Mouse (Mus musculus) embryonic facial prominence, embryonic 14.5 days (tissue): ENCODE data around the gene Hsd17b1. TPM values are rescaled to one million over a fixed set of nuclear protein-coding genes. Genes with fewer than 3 reads are reported as not detected.

ENCODE experiments used
- ATAC-seq: fragments of 200-750 bp; cut with Nextera tagmentation; 2 replicates; pipeline ENCODE4 v1.8.0; 2017; ENCODE audit warnings: low read depth, moderate number of reproducible peaks, moderate TSS enrichment
- DNase-seq: peaks from one replicate; pipeline ENCODE4 v3.0.0-alpha.2; 2015; ENCODE audit warnings: low spot score
- H3K27ac ChIP-seq: fragments of 300-500 bp; sonication (generic); replicated peaks from 2 replicates; pipeline ENCODE4 v1.5.1; 2014; ENCODE audit warnings: low read depth, mild to moderate bottlenecking, low read length, moderate library complexity
- H3K27me3 ChIP-seq: fragments of 300-500 bp; sonication (generic); replicated peaks from 2 replicates; pipeline ENCODE4 v1.6.1; 2014; ENCODE audit warnings: low read length; ENCODE audit not compliant: control insufficient read depth, insufficient read depth
- H3K36me3 ChIP-seq: fragments of 300-500 bp; sonication (generic); 2 replicates; pipeline ENCODE4 v1.6.1; 2014; ENCODE audit warnings: low read length, mixed read lengths; ENCODE audit not compliant: control insufficient read depth, insufficient read depth
- H3K4me1 ChIP-seq: fragments of 300-500 bp; sonication (generic); 2 replicates; pipeline ENCODE4 v1.6.1; 2014; ENCODE audit warnings: antibody characterized with exemption, low read length; ENCODE audit not compliant: control insufficient read depth, insufficient read depth
- H3K4me2 ChIP-seq: fragments of 300-500 bp; sonication (generic); 2 replicates; pipeline ENCODE4 v1.6.1; 2014; ENCODE audit warnings: low read depth, mild to moderate bottlenecking, low read length, moderate library complexity, mixed read lengths
- H3K4me3 ChIP-seq: fragments of 300-500 bp; sonication (generic); 2 replicates; pipeline ENCODE4 v1.5.1; 2014; ENCODE audit warnings: low read depth, mild to moderate bottlenecking, low read length
- H3K9ac ChIP-seq: fragments of 300-500 bp; sonication (generic); 2 replicates; pipeline ENCODE4 v1.6.1; 2014; ENCODE audit warnings: low read depth, mild to moderate bottlenecking, low read length, moderate library complexity, mixed read lengths
- H3K9me3 ChIP-seq: fragments of 300-500 bp; sonication (generic); 2 replicates; pipeline ENCODE4 v1.6.1; 2016; ENCODE audit warnings: low read length; ENCODE audit not compliant: control insufficient read depth
- whole genome bisulfite sequencing: fragments of 180-500 bp; shearing (Covaris S2); extraction: QIAGEN DNeasy Blood & Tissue Kit; methylation state at CpG from one replicate; pipeline ENCODE4 v1.1.7; 2014; 5-methylcytosine and 5-hydroxymethylcytosine counted together
- polyA plus RNA-seq: library from polyadenylated mRNA; unstranded; fragments of >200 nt; fragmentation: Nextera tagmentation; extraction: Ambion mirVana; gene quantifications from 2 replicates; pipeline ENCODE4 v1.2.1, GENCODE M21; 2014

Hsd17b1 gene
- polyA plus RNA-seq, 1 experiment from 2014 or later, result not detected

GRCm38 (mm10) chr11:101062971-101063675 lies 15.1 kb upstream of the Hsd17b1 start:
- Histone ChIP-seq H3K27me3 (no peaks in the 10 kb centered on the region), H3K9ac (peak overlapping the region; percentile 5), H3K4me1 (peaks cover 44% of the 10 kb centered on the region), H3K27ac (peak overlapping the region; percentile 92), H3K36me3 (peaks cover 10% of the 10 kb centered on the region; the same call in 1 of the 2 replicates), H3K4me2 (no peak overlapping the region), H3K4me3 (no peak overlapping the region), H3K9me3 (no peaks in the 10 kb centered on the region)
- 71% methylated on average over 14 of the region's 14 CpGs for WGBS
- no peak for ATAC-seq
- DNase-seq, result no peak

- whole genome bisulfite sequencing, result 28% methylated on average over 12 of the region's 12 CpGs
- H3K4me1 ChIP-seq, result peaks cover 42% of the 10 kb centered on the region
- H3K27me3 ChIP-seq, result no peaks in the 10 kb centered on the region
- peak; percentile 75 for DNase-seq
- H3K9me3 ChIP-seq, result no peaks in the 10 kb centered on the region
- peak overlapping the region; percentile 5 for H3K9ac ChIP-seq
- peaks cover 10% of the 10 kb centered on the region; the same call in 1 of the 2 replicates for H3K36me3 ChIP-seq
- peak overlapping the region; percentile 92 for H3K27ac ChIP-seq
- no peak overlapping the region for H3K4me3 ChIP-seq
- no peak overlapping the region for H3K4me2 ChIP-seq
- ATAC-seq, result peak; percentile 68
Observed at GRCm38 (mm10) chr11:101063676-101064327, 14.4 kb upstream of the Hsd17b1 start.

- no peak for ATAC-seq
- 73% methylated on average over 4 of the region's 4 CpGs for WGBS
- no peak overlapping the region for H3K9ac ChIP-seq
- H3K9me3 ChIP-seq, result no peaks in the 10 kb centered on the region
- H3K27ac ChIP-seq, result peak overlapping the region; percentile 92
- H3K36me3 ChIP-seq, result peaks cover 10% of the 10 kb centered on the region; the same call in 1 of the 2 replicates
- H3K4me1 ChIP-seq, result peaks cover 43% of the 10 kb centered on the region
- H3K4me2 ChIP-seq, result no peak overlapping the region
- no peak overlapping the region for H3K4me3 ChIP-seq
- no peak for DNase-seq
- peaks cover 4% of the 10 kb centered on the region; the same call in 1 of the 2 replicates for H3K27me3 ChIP-seq
Observed at GRCm38 (mm10) chr11:101064462-101064861, 13.7 kb upstream of the Hsd17b1 start.

- Histone ChIP-seq H3K4me2 (no peak overlapping the region), H3K27me3 (peaks cover 4% of the 10 kb centered on the region; the same call in 1 of the 2 replicates), H3K36me3 (peaks cover 10% of the 10 kb centered on the region; the same call in 1 of the 2 replicates), H3K9ac (no peak overlapping the region), H3K27ac (no peak overlapping the region), H3K9me3 (no peaks in the 10 kb centered on the region), H3K4me3 (no peak overlapping the region), H3K4me1 (peaks cover 42% of the 10 kb centered on the region)
- no peak for DNase-seq
- WGBS, result 94% methylated on average over 9 of the region's 9 CpGs
- ATAC-seq, result no peak
Observed at GRCm38 (mm10) chr11:101065002-101065401, 13.2 kb upstream of the Hsd17b1 start.

GRCm38 (mm10) chr11:101066549-101067412 lies 11.4 kb upstream of the Hsd17b1 start:
- H3K9ac ChIP-seq, result peak overlapping the region; percentile 28; the same call in 1 of the 2 replicates
- peaks cover 6% of the 10 kb centered on the region; the same call in 1 of the 2 replicates for H3K27me3 ChIP-seq
- peaks cover 10% of the 10 kb centered on the region; the same call in 1 of the 2 replicates for H3K36me3 ChIP-seq
- H3K4me2 ChIP-seq, result peak overlapping the region; percentile 51
- peak overlapping the region; percentile 21 for H3K4me3 ChIP-seq
- ATAC-seq (no peak), DNase-seq (peak; percentile 84)
- H3K9me3 ChIP-seq, result no peaks in the 10 kb centered on the region
- 24% methylated on average over 18 of the region's 18 CpGs for WGBS
- peaks cover 32% of the 10 kb centered on the region for H3K4me1 ChIP-seq
- H3K27ac ChIP-seq, result no peak overlapping the region

DNA sequence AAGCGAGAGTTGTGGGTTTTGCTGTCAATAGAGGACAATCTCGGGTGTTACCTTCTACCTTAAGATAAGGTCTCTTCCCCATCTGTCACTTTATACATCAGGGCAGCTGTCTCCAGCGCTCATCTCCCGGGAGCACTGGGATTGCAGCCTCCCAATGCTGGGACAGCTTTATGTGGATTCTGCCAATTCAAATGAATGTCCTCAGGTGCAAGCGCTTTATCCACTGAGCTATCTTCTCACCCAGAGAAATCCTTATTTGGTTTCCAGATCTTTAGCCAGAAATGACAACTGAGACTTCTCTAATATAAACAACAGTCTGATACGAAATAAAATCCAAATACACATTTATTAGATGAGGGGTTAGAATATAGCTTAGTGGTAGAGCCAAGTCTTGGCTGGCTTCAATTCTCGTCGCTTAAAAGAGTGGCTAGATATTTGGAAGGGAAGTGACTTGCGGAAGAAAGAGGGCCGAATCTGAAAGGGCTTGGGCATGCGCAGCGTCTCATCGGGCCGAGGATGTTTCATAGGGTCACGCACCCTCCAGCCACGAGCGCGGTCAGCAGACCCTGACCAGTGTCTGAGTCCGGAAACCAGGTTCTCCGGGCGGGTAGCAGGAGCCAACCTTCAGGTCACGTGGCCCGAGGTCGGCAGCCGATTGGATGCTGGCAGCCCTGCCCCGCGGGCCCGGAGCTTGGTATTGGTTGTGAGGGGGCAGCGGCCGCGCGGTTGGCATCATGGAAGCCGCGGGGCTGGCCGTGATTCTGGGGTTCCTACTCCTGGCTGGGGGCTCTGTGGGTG lies 8.6 kb upstream of the Hsd17b1 start, which contains the start of gene Naglu:
Gene Naglu, plus strand, starts transcription at position 622 of the 798 bp plus-strand sequence.
- H3K4me3 ChIP-seq, result peak within 1 kb of the TSS; percentile 83
- DNase-seq (peak; percentile 95), ATAC-seq (peak; percentile 87)
- peak within 1 kb of the TSS; percentile 99 for H3K4me2 ChIP-seq
- 4% methylated on average over 35 of the region's 35 CpGs for WGBS
- H3K27me3 ChIP-seq, result peaks cover 8% of the 10 kb centered on the region; the same call in 1 of the 2 replicates
- peak within 1 kb of the TSS; percentile 79 for H3K9ac ChIP-seq
- H3K36me3 ChIP-seq, result no peaks in the 10 kb centered on the region
- peaks cover 11% of the 10 kb centered on the region for H3K4me1 ChIP-seq
- no peak within 1 kb of the TSS for H3K27ac ChIP-seq
- no peaks in the 10 kb centered on the region for H3K9me3 ChIP-seq

- peak overlapping the region; percentile 99 for H3K4me2 ChIP-seq
- WGBS, result 0% methylated on average over 14 of the region's 36 CpGs
- H3K4me3 ChIP-seq, result peak overlapping the region; percentile 83
- H3K9ac ChIP-seq, result peak overlapping the region; percentile 79
- H3K9me3 ChIP-seq, result no peaks in the 10 kb centered on the region
- H3K36me3 ChIP-seq, result no peaks in the 10 kb centered on the region
- DNase-seq (no peak), ATAC-seq (peak; percentile 61)
- peaks cover 8% of the 10 kb centered on the region; the same call in 1 of the 2 replicates for H3K27me3 ChIP-seq
- H3K4me1 ChIP-seq, result peaks cover 10% of the 10 kb centered on the region
- H3K27ac ChIP-seq, result no peak overlapping the region
Observed at GRCm38 (mm10) chr11:101070189-101070527, 8.1 kb upstream of the Hsd17b1 start.
